Mouse (Mus musculus) yolk sac, embryonic 10.5 days (tissue): Measurements from ENCODE around the gene Smim13.
A peak's percentile ranks its signal among the peaks of the same experiment; 100 is the strongest.

Experiments
- DNase-seq: peaks from one replicate; pipeline ENCODE4 v3.0.0-alpha.2; 2017; ENCODE audit warnings: low spot score

Smim13 gene

GRCm38 (mm10) chr13:41291466-41291974 lies 41.9 kb downstream of the Smim13 start:
- DNase-seq: no peak

GRCm38 (mm10) chr13:41293595-41293994 lies 44.0 kb downstream of the Smim13 start:
- no peak for DNase-seq

GRCm38 (mm10) chr13:41295886-41296285 lies 46.2 kb downstream of the Smim13 start:
- DNase-seq: no peak

GRCm38 (mm10) chr13:41296396-41296795 lies 46.8 kb downstream of the Smim13 start:
- no peak for DNase-seq

DNA sequence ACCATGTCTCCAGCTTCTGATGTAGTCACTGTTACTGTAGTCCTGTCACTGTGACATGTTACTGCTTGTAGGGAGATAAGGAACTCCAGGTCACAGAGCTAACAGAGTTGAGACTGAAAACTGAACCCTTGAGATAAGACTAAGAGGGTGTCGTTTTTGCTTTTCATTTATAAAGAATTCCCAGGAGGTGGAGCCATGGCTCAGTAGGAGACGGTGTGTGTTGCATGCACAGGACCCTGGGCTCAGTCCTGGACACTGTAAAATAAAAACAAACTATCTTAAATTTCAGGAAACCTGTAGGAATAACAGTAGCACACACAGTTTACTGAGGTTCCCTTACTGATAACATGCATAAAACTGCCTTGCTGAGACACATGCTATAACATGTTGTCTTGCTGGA lies 48.9 kb downstream of the Smim13 start:
- no peak for DNase-seq

GRCm38 (mm10) chr13:41298996-41299395 lies 49.4 kb downstream of the Smim13 start:
- no peak for DNase-seq

DNA sequence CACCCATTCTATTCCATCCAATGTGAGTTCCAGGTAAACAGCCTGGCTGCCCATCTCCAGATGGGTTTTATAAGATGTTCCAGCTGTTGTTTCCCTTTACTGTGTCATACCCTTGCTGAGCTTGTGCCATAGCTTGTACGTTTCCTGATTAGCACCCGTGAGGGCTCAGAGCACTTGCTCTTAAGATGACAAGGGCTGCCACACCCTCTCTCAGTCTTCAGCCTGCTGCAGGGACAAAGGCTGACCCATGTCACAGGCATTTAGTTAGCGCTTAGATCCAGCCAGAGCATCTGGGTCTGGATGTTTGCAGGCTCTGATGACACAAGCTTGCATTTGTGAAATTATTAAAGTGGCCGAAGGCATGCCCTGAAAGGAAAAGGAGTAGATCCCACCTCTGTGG lies 50.4 kb downstream of the Smim13 start:
- DNase-seq: no peak

GRCm38 (mm10) chr13:41302716-41303115 lies 53.1 kb downstream of the Smim13 start:
- peak; percentile 48 for DNase-seq

GRCm38 (mm10) chr13:41320749-41321148 lies 71.1 kb downstream of the Smim13 start:
- no peak for DNase-seq

GRCm38 (mm10) chr13:41321433-41321832 lies 71.8 kb downstream of the Smim13 start:
- no peak for DNase-seq

GRCm38 (mm10) chr13:41324631-41325030 lies 75.0 kb downstream of the Smim13 start:
- DNase-seq: no peak

GRCm38 (mm10) chr13:41325346-41325745 lies 75.7 kb downstream of the Smim13 start:
- DNase-seq: no peak

DNA sequence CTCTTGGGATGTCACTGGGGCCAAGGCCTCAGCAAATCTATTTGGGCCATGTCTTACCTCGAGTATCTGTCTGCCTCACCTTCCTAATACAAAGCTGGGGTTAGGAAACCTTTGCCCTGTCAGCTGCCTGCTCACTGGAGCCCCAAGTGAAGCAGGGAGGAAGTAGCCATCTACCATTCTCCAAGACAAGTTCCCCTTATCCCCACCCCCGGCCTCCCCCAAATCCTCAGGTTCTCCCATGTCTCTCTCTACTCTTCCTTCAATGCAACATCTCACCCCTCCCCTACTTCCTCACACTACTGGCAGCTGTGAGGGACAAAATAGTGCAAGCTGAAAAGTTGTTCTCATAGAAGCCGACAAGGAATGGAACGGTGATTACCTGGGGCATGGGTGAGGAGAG lies 76.5 kb downstream of the Smim13 start:
- DNase-seq: no peak
